Mouse (Mus musculus): ENCODE results near the gene Zfp764.
"Not testable (repeated sequence)": the region's sequence is repeated elsewhere in the genome, so short reads cannot be mapped to it uniquely, and the experiment has no call there.

Zfp764 gene

DNA sequence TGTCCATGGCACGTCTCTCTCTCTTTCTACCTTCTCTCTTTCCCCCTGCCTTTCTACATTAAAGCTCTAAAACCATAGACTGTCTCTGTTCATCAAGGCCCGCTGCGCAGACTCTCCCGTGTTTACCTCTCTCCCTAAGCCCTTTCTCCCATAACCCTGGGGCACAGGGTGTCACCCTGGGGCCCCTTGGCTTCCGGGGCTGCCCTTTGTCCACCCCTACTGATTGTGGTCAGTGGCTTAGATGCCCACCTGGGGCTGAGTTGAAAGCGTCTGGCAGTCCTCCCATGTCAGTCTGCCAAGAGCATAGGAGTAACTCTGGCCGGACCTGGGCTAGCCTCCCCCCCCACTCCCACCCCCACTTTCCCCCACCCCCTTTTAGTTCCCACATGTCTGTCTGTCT lies 16.3 kb downstream of the Zfp764 start:
- no peak for DNase-seq

DNA sequence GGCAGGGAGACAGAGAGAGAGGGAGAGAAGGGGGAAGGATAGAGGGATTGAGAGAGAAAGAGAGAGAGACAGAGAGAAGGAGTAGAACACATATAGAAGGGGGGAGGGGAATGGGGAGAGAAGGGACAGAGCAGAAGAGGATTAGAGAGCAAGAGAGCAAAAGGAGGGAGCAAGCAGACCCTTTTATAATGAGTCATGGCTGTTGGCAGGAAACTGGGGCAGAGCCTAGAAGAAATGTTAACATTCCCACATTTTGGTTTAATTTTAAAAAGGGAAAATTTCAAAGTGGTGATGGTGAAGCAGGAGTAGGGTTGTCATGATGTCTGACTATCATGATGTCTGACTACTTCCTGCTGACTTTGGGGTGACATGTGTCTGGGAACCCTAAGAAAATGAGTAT lies 18.4 kb downstream of the Zfp764 start:
- not testable (repeated sequence) for DNase-seq

DNA sequence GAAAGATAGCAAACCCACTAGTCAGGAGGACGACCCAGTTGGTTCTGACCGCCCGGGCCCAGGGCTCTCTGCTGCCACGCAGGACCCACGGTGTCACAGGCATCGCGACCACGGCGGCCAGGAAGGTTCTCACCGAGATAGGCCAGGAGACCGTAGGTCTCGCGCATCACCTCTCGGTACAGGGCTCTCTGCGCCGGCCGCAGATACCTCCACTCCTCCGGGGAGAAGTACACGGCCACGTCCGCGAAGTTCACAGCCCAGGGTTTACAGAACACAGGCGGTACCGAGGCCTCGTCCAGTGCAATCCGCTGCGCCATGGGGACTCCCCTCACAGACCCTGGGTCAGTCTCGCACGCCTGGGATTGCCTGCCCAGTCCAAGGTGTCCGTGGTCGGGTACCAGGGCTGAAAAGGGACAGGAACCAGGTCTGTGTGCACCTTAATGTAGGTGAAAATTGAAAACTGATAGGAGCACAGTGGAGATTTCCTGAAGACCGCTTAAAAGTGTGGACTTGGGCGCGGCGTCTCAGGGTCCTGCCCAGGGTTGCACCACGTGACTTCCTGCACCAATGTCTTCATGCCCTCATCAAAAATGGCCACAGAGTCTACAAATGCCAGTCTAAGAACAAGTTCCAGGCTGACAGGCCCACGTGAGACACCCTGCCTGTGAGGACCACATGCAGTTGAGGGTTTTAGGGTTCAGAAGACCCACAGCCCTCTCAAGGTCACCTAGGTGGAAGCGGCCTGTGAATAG lies 19.8 kb downstream of the Zfp764 start, which contains the start of gene 9130019O22Rik:
9130019O22Rik (minus strand) TSS at position 526 of the 752 bp plus-strand sequence.
- DNase-seq = peak; percentile 91 to 96

DNA sequence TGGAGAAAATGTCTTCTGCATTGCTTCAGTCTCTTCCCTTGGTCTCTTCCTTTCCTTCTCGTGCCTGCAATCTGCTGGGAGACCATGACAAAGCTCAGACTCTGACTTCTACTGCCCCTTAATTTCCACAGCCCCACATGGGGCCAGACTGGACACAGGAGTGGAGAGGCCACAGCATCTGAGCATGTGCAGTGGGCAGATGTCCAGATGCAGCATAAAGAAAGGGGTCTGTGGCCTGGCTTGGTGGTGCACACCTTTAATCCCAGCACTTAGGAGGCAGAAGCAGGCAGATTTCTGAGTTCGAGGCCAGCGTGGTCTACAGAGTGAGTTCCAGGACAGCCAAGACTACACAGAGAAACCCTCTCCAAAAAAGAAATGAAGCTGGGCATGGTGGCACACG lies 21.1 kb downstream of the Zfp764 start:
- DNase-seq = not testable (repeated sequence)

- DNase-seq = no peak
Observed at GRCm38 (mm10) chr7:127378310-127378921, 28.2 kb downstream of the Zfp764 start.

DNA sequence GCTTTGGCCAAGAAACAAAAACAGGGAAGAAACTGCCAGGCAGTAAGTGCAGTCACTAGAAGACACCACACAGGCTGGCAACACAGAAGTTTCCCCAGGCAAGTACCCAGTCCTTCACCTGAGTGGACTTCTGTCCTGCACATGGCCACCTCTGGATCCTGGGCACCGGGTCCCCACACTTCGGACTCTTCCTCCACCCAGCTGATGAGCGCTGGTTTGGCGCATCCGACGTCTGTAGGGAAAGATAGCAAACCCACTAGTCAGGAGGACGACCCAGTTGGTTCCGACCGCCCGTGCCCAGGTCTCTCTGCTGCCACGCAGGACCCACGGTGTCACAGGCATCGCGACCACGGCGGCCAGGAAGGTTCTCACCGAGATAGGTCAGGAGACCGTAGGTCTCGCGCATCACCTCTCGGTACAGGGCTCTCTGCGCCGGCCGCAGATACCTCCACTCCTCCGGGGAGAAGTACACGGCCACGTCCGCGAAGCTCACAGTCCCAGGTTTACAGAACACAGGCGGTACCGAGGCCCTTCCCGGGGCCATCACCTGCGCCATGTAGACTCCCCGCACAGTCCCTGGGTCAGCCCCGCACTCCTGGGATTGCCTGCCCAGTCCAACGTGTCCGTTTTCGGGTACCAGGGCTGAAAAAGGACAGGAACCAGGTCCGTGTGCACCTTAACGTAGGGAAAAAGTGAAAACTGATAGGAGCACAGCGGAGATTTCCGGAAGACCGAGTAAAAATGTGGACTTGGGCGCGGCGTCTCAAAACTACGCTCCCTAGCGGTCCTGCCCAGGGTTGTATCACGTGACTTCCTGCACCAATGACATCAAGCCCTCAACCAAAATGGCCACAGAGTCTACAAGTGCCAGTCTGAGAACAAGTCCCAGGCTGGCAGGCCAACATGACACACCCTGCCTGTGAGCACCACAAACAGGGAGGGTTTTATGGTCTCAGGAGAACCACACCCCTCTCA lies 31.1 kb downstream of the Zfp764 start, which contains the start of gene Zfp747:
Zfp747 (minus strand) TSS at position 780 of the 975 bp plus-strand sequence.
- DNase-seq = peak; percentile 97 to 98

DNA sequence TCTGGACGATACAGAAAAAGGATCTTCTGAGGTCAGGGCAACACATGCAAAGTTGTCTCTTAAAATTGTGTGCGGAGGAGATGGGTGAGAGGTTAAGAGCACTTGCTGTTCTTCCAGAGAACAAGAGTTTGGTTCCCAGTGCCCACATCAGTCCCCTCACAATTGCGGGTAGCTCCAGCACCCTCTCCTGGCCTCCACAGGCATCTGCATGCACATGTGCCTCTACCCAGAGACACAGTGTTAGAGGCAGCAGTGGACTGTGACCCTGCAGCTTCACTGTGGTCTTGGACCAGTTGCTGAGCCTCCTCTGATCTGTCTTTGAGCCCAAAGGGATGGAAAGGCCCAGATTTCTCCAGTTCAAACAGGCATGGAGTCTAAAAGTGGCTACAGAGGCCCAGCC lies 34.8 kb downstream of the Zfp764 start:
- not testable (repeated sequence) for DNase-seq

- DNase-seq = no peak
Observed at GRCm38 (mm10) chr7:127371213-127371612, 35.4 kb downstream of the Zfp764 start.

GRCm38 (mm10) chr7:127366249-127366648 lies 40.4 kb downstream of the Zfp764 start:
- DNase-seq = no peak

GRCm38 (mm10) chr7:127364166-127364565 lies 42.5 kb downstream of the Zfp764 start:
- no peak for DNase-seq

GRCm38 (mm10) chr7:127363475-127363921 lies 43.1 kb downstream of the Zfp764 start:
- DNase-seq = peak; percentile 34 to 44

DNA sequence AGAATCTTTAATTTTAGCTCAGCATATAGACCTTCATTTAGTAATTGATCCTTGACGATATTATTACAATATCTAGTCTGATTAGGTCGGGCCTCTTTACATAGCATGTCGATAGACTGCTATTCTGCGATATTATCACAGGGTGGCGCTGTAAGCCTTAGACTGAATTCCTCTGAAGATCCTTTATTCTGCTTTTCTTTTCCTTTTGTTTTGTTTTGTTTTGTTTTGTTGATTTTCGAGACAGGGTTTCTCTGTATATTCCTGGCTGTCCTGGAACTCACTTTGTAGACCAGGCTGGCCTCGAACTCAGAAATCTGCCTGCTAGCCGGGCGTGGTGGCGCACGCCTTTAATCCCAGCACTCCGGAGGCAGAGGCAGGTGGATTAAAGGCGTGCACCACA lies 44.2 kb downstream of the Zfp764 start:
- not testable (repeated sequence) for DNase-seq

DNA sequence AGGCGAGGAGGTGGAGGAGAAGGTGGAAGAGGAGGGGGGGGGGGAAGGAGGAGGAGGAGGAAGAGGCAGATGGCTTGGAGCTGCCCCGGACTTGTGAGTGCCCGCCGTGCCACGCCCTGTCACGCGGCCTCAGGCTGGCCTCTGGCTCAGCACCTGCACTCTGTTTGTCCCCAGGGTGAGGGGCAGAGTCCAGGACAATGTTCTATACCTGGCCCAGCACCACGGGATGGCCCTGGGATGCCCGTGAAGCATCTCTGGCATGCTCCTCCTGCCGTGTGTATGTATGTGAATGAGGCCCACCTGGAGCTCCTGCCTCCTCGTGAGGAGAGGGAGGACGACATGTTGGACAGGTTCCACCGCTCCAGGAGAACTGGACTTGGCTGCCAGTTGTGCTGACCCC lies 45.2 kb downstream of the Zfp764 start:
- DNase-seq = no peak

DNA sequence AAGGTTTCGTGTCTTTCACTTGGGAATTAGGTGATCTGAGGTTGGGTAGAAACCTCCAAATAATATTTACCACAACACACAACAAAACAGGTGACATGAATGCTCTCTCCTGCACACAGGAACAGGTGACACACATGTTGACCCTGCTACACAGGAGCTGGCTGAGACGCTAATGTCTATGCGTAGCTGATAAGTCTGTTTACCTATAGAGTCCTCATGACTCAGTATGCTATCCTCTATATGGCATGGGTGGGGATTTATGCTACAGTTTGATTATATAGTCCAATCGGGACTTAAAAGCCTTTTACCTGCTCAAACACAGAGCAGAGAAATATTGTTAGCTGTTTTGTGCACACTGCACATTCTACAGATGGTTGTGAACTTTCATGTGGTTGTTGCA lies 46.4 kb downstream of the Zfp764 start:
- no peak for DNase-seq

DNA sequence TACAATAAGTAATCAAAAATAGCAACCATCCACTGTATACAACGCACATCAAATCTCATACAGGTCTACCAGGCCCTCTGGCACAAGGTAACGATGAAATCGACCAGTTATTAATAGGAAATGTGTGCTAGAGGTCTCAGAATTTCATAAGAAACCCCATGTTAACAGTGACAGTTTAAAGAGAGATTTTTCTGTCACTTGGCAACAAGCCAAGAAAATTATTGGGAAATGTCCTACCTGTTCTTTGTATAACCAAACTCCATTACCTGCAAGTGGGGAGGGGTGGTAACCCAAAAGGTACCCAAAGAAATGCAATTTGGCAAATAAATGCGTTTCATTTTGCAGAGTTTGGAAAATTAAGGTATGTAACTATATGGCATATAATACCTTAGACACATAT lies 48.1 kb downstream of the Zfp764 start:
- DNase-seq = no peak

- no peak for DNase-seq
Observed at GRCm38 (mm10) chr7:127357871-127358270, 48.8 kb downstream of the Zfp764 start.

GRCm38 (mm10) chr7:127355796-127356195 lies 50.8 kb downstream of the Zfp764 start:
- DNase-seq = no peak
